In genomic region chr15:84232609-84233008, GRCm38 (mm10) we compare ENCODE assay signal across 10 mouse cellular contexts. TPM values are rescaled to one million over a fixed set of nuclear protein-coding genes. Genes with fewer than 3 reads are reported as not detected.
DNase-seq lines count a peak whose midpoint lies in the region; ATAC-seq lines count a peak whose summit lies in the region.
"Had no signal": no experiment of that assay in that cellular context is flagged by ENCODE, and none has a peak within 500 bp of the region (broad histone marks: within the 10 kb centered on the region; RNA-seq: fewer than 3 reads in every experiment).

No protein-coding gene starts in this region.

- WGBS in heart, embryonic 14.5 days = 6% methylated on average over 8 of the region's 8 CpGs
- WGBS in hindbrain, embryonic 12.5 days = 12% methylated on average over 8 of the region's 8 CpGs
- 9% methylated on average over 8 of the region's 8 CpGs for WGBS in midbrain, embryonic 12.5 days

- H3K4me1 ChIP-seq in heart, embryonic 14.5 days (ENCODE audit: control insufficient read depth in 2 of 2, insufficient read depth in 2 of 2, low read length in 2 of 2) = peaks cover 15 to 20% of the 10 kb centered on the region in 2 experiments
- peaks cover 44% of the 10 kb centered on the region for H3K4me1 ChIP-seq in hindbrain, embryonic 12.5 days
- H3K4me1 ChIP-seq in midbrain, embryonic 12.5 days = peaks cover 37% of the 10 kb centered on the region

- H3K27ac ChIP-seq in heart, embryonic 14.5 days (replicated peaks in 1 of 2; ENCODE audit: control insufficient read depth in 1 of 2, insufficient read depth in 1 of 2, low read depth in 2 of 2, low read length in 2 of 2) = peak overlapping the region; percentile 25 to 81; a peak in 3 of 4 replicates
- peak overlapping the region; percentile 71; the same call in 1 of the 2 replicates for H3K27ac ChIP-seq in hindbrain, embryonic 12.5 days
- no peak overlapping the region; the same call in 1 of the 2 replicates for H3K27ac ChIP-seq in midbrain, embryonic 12.5 days (replicated peaks)

- no peak for DNase-seq in heart, postnatal 14 days
- DNase-seq in R1 (ENCODE audit: low read depth, low spot score) = peak; percentile 91
- DNase-seq in thymus, postnatal 4 days = no peak
- no peak for DNase-seq in thymus, postnatal 36 days
- DNase-seq in urinary bladder, postnatal 25 days (ENCODE audit: low spot score) = no peak

- peak overlapping the region; percentile 85 for H3K4me2 ChIP-seq in heart, embryonic 14.5 days (ENCODE audit: low read length)
- peak overlapping the region; percentile 93 for H3K4me2 ChIP-seq in hindbrain, embryonic 12.5 days (replicated peaks)
- peak overlapping the region; percentile 93 for H3K4me2 ChIP-seq in midbrain, embryonic 12.5 days (replicated peaks)

- 0 out of 2 replicates have a peak, but pooled peaks cover 3% of the 10 kb centered on the region for H3K36me3 ChIP-seq in heart, embryonic 14.5 days (ENCODE audit: control insufficient read depth, insufficient read depth, low read length)
- no peaks in the 10 kb centered on the region for H3K36me3 ChIP-seq in hindbrain, embryonic 12.5 days
- no peaks in the 10 kb centered on the region for H3K36me3 ChIP-seq in midbrain, embryonic 12.5 days

- intact Hi-C loops in heart, postnatal 14 days (cut with DNase I) = no loop called here

- H3K9ac ChIP-seq in heart, embryonic 14.5 days (ENCODE audit: low read length) = peak overlapping the region; percentile 80
- H3K9ac ChIP-seq in hindbrain, embryonic 12.5 days = peak overlapping the region; percentile 63; the same call in 1 of the 2 replicates
- H3K9ac ChIP-seq in midbrain, embryonic 12.5 days (replicated peaks) = no peak overlapping the region

- ATAC-seq in heart, embryonic 14.5 days (ENCODE audit: insufficient number of reproducible peaks, insufficient read depth, low FRiP score, low read depth) = no peak
- ATAC-seq in hindbrain, embryonic 12.5 days (ENCODE audit: low FRiP score) = no peak
- ATAC-seq in midbrain, embryonic 12.5 days (ENCODE audit: low FRiP score, low read depth) = no peak

- H3K9me3 ChIP-seq in heart, embryonic 14.5 days (ENCODE audit: control insufficient read depth, low read length) = no peaks in the 10 kb centered on the region
- no peaks in the 10 kb centered on the region for H3K9me3 ChIP-seq in hindbrain, embryonic 12.5 days (replicated peaks)
- H3K9me3 ChIP-seq in midbrain, embryonic 12.5 days = no peaks in the 10 kb centered on the region
- H3K9me3 ChIP-seq: megakaryocyte, embryonic 14.5 days had no signal

- H3K27me3 ChIP-seq in heart, embryonic 14.5 days (ENCODE audit: control insufficient read depth, insufficient read depth, low read length) = no peaks in the 10 kb centered on the region
- H3K27me3 ChIP-seq in hindbrain, embryonic 12.5 days = peaks cover 8% of the 10 kb centered on the region; the same call in 1 of the 2 replicates
- H3K27me3 ChIP-seq in midbrain, embryonic 12.5 days = peaks cover 39% of the 10 kb centered on the region
- H3K27me3 ChIP-seq: CH12.LX had no signal

- peak overlapping the region; percentile 41 to 63 for H3K4me3 ChIP-seq in heart, embryonic 14.5 days (ENCODE audit: control insufficient read depth in 1 of 2, insufficient read depth in 1 of 2, low read depth in 1 of 2, low read length in 2 of 2)
- H3K4me3 ChIP-seq in hindbrain, embryonic 12.5 days = peak overlapping the region; percentile 43
- H3K4me3 ChIP-seq in midbrain, embryonic 12.5 days = peak overlapping the region; percentile 49

RNA-seq across cellular contexts. Expression of gene Parvb, which starts 0.8 kb away (rescaled TPM):
- polyA plus RNA-seq in heart, embryonic 14.5 days (2014; fragmentation: Nextera tagmentation; extraction: Ambion mirVana) = 15.1 and 18.5 TPM in 2 replicates
- 100 to 1,000 TPM; 149 to 151 TPM for total RNA-seq in heart, postnatal 14 days (2021)
- 5.0 and 6.5 TPM in 2 replicates for polyA plus RNA-seq in hindbrain, embryonic 12.5 days (2016; fragmentation: Nextera tagmentation; extraction: Ambion mirVana)
- 5.9 and 6.5 TPM in 2 replicates for polyA plus RNA-seq in midbrain, embryonic 12.5 days (2016; fragmentation: Nextera tagmentation; extraction: Ambion mirVana)

RNA-seq across cellular contexts. Expression of gene Samm50, which starts 40.6 kb away (rescaled TPM):
- 85.2 and 88.2 TPM in 2 replicates for polyA plus RNA-seq in heart, embryonic 14.5 days (2014; fragmentation: Nextera tagmentation; extraction: Ambion mirVana)
- total RNA-seq in heart, postnatal 14 days (2021) = 100 to 1,000 TPM; 265 to 269 TPM
- polyA plus RNA-seq in hindbrain, embryonic 12.5 days (2016; fragmentation: Nextera tagmentation; extraction: Ambion mirVana) = 87.8 and 94.7 TPM in 2 replicates
- 86.8 and 99.4 TPM in 2 replicates for polyA plus RNA-seq in midbrain, embryonic 12.5 days (2016; fragmentation: Nextera tagmentation; extraction: Ambion mirVana)
